Mouse (Mus musculus) skeletal muscle tissue, adult 2 months (tissue): Measurements from ENCODE around the gene Gm10282.
A peak's percentile ranks its signal among the peaks of the same experiment; 100 is the strongest.

Source experiments
- DNase-seq: peaks from one replicate; pipeline ENCODE4 v3.0.0-alpha.2; 2012; ENCODE audit warnings: low read depth, low spot score

Gene Gm10282

GRCm38 (mm10) chr8:72305210-72305905 lies at the start of gene Gm10282:
Gm10282 (minus strand) TSS chr8:72305260.
- no peak for DNase-seq

- peak; percentile 50 for DNase-seq
Observed at GRCm38 (mm10) chr8:72354272-72354671, 49.2 kb upstream of the Gm10282 start.

GRCm38 (mm10) chr8:72353700-72354045 lies 48.6 kb upstream of the Gm10282 start:
- no peak for DNase-seq

- no peak for DNase-seq
Observed at GRCm38 (mm10) chr8:72352951-72353699, 48.1 kb upstream of the Gm10282 start.

- DNase-seq, result no peak
Observed at GRCm38 (mm10) chr8:72351405-72352005, 46.4 kb upstream of the Gm10282 start.

- DNase-seq, result peak; percentile 57
Observed at GRCm38 (mm10) chr8:72350727-72351126, 45.7 kb upstream of the Gm10282 start.

- peak; percentile 33 for DNase-seq
Observed at GRCm38 (mm10) chr8:72349838-72350237, 44.8 kb upstream of the Gm10282 start.

- DNase-seq, result no peak
Observed at GRCm38 (mm10) chr8:72348956-72349355, 43.9 kb upstream of the Gm10282 start.

GRCm38 (mm10) chr8:72348114-72348513 lies 43.1 kb upstream of the Gm10282 start:
- DNase-seq, result no peak

- no peak for DNase-seq
Observed at GRCm38 (mm10) chr8:72347553-72347952, 42.5 kb upstream of the Gm10282 start.

GRCm38 (mm10) chr8:72343725-72344124 lies 38.7 kb upstream of the Gm10282 start:
- DNase-seq, result no peak

- DNase-seq, result no peak
Observed at GRCm38 (mm10) chr8:72342556-72343300, 37.7 kb upstream of the Gm10282 start.

- DNase-seq, result no peak
Observed at GRCm38 (mm10) chr8:72337034-72337433, 32.0 kb upstream of the Gm10282 start.

GRCm38 (mm10) chr8:72336273-72336672 lies 31.2 kb upstream of the Gm10282 start:
- no peak for DNase-seq

- DNase-seq, result no peak
Observed at GRCm38 (mm10) chr8:72334144-72334641, 29.1 kb upstream of the Gm10282 start.

- no peak for DNase-seq
Observed at GRCm38 (mm10) chr8:72333429-72334143, 28.5 kb upstream of the Gm10282 start.

- DNase-seq, result no peak
Observed at GRCm38 (mm10) chr8:72331631-72332030, 26.6 kb upstream of the Gm10282 start.

GRCm38 (mm10) chr8:72330806-72331516 lies 25.9 kb upstream of the Gm10282 start:
- DNase-seq, result no peak

- no peak for DNase-seq
Observed at GRCm38 (mm10) chr8:72329116-72329515, 24.1 kb upstream of the Gm10282 start.

GRCm38 (mm10) chr8:72324708-72325107 lies 19.6 kb upstream of the Gm10282 start:
- DNase-seq, result no peak
